Mouse (Mus musculus) brain, embryonic 14.5 days (tissue): Measurements from ENCODE around the gene 1700001C02Rik.

Experiments
- CTCF ChIP-seq: fragments of 200-500 bp; IDR thresholded peaks from 2 replicates; pipeline ENCODE4 v1.5.1; 2012; ENCODE audit warnings: inconsistent platforms, mild to moderate bottlenecking, moderate library complexity, borderline replicate concordance; ENCODE audit not compliant: insufficient read depth, insufficient read length; ENCODE audit errors: extremely low read depth
- POLR2A ChIP-seq: fragments of 200-500 bp; IDR thresholded peaks from 2 replicates; pipeline ENCODE4 v1.6.1; 2012; ENCODE audit warnings: mild to moderate bottlenecking, inconsistent platforms, borderline replicate concordance; ENCODE audit not compliant: poor library complexity, insufficient read depth, insufficient read length, severe bottlenecking; ENCODE audit errors: extremely low read depth

DNA sequence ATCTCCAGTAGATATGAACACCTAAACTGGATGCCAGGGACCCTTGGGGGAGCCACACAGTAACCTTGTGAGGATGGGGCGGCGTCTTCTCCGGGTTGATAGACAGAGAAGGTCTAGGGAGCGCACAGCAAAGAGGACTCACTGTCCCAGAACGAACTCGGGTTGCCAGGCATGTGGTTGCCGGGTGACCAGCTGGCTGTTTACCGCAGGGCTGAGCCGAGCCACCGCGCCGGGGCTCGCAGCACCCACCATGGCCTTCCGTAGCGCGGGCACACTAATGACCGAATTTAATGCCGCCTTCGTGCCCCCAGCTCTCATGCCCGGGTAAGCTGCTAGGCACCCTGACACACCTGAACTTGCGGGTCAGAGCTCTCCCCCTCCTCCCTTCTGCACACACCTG lies at the start of gene 1700001C02Rik:
- TF ChIP-seq CTCF, result no peak
- TF ChIP-seq POLR2A, result no peak
